Mouse (Mus musculus) stomach, postnatal 0 days (tissue): ENCODE results near the gene Car15. TPM values are rescaled to one million over a fixed set of nuclear protein-coding genes. Genes with fewer than 3 reads are reported as not detected.
A peak's percentile ranks its signal among the peaks of the same experiment; 100 is the strongest.

Experiments used
- ATAC-seq: fragments of 200-750 bp; cut with Nextera tagmentation; 2 replicates; pipeline ENCODE4 v1.8.0; 2017; ENCODE audit not compliant: low FRiP score, low TSS enrichment
- DNase-seq: peaks from one replicate; pipeline ENCODE4 v3.0.0-alpha.2; 2016; ENCODE audit warnings: low spot score
- H3K27ac ChIP-seq: fragments of 300-500 bp; sonication (generic); replicated peaks from 2 replicates; pipeline ENCODE4 v1.5.1; 2014; ENCODE audit warnings: mild to moderate bottlenecking, control low read depth
- H3K27me3 ChIP-seq: fragments of 300-500 bp; sonication (generic); 2 replicates; pipeline ENCODE4 v1.6.1; 2014; ENCODE audit warnings: low read length; ENCODE audit not compliant: control insufficient read depth, insufficient read depth
- H3K36me3 ChIP-seq: fragments of 300-500 bp; sonication (generic); 2 replicates; pipeline ENCODE4 v1.6.1; 2014; ENCODE audit warnings: low read length, mixed read lengths; ENCODE audit not compliant: control insufficient read depth, insufficient read depth
- H3K4me1 ChIP-seq: fragments of 300-500 bp; sonication (generic); replicated peaks from 2 replicates; pipeline ENCODE4 v1.6.1; 2014; ENCODE audit warnings: antibody characterized with exemption; ENCODE audit not compliant: control insufficient read depth, insufficient read depth
- H3K4me2 ChIP-seq: fragments of 300-500 bp; sonication (generic); replicated peaks from 2 replicates; pipeline ENCODE4 v1.6.1; 2014; ENCODE audit warnings: low read depth, mild to moderate bottlenecking, control low read depth, moderate library complexity
- H3K4me3 ChIP-seq: fragments of 300-500 bp; sonication (generic); 2 replicates; pipeline ENCODE4 v1.5.1; 2014; ENCODE audit warnings: low read depth, low read length, control low read depth
- H3K9ac ChIP-seq: fragments of 300-500 bp; sonication (generic); 2 replicates; pipeline ENCODE4 v1.6.1; 2014; ENCODE audit warnings: mild to moderate bottlenecking, low read length, control low read depth, mixed read lengths
- H3K9me3 ChIP-seq: fragments of 300-500 bp; sonication (generic); 2 replicates; pipeline ENCODE4 v1.6.1; 2016; ENCODE audit warnings: low read length; ENCODE audit not compliant: control insufficient read depth
- CTCF ChIP-seq: IDR thresholded peaks from 2 replicates; pipeline ENCODE4 v1.5.1; 2016; ENCODE audit warnings: antibody characterized with exemption, low read depth, mild to moderate bottlenecking, moderate library complexity
- EP300 ChIP-seq: optimal IDR thresholded peaks from 2 replicates; pipeline ENCODE3; 2016; ENCODE audit warnings: antibody characterized with exemption
- WGBS: fragments of 180-500 bp; shearing (Covaris S2); extraction: QIAGEN DNeasy Blood & Tissue Kit; methylation state at CpG from one replicate; pipeline ENCODE4 v1.1.7; 2014; 5-methylcytosine and 5-hydroxymethylcytosine counted together
- polyA plus RNA-seq: library from polyadenylated mRNA; unstranded; fragments of >200 nt; fragmentation: Nextera tagmentation; extraction: Ambion mirVana; gene quantifications from 2 replicates; pipeline ENCODE4 v1.2.1, GENCODE M21; 2015

Gene Car15
- polyA plus RNA-seq, 1 experiment from 2014 or later = 1.3 TPM

DNA sequence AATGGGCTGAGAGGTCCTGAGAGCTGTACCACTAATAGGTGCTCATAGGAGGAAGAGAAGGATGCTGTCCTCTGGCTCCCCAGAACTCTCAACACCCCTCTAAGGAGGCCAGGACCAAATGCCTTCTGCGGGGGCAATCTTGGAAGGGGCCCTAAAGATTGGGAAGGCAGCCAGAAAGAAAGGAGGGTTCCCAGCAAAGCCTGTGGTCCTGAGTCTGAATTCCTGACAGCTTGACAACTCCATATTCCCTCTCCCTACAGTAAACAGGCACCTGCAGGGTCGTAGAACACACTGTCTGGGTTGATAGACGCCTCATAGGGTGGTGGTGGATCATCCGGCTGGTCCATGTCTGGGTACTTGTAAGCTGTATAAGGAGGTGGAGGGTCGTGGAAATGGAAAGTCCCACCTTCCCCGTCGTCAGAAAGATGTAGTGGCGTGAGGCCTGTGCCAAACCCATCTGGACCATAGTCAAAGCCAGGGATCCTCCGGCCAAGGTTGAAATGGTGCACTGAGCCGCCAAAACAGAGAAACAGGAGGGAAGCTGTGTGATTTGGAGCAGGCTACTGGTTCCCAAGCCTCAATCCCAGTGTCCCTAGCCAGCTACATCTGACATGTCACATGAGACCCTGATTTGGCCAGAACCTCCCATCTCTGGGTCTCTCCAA, 5.7 kb upstream of the Car15 start:
- TF ChIP-seq EP300 = no peak
- no peak for TF ChIP-seq CTCF
- no peaks in the 10 kb centered on the region for H3K27me3 ChIP-seq
- DNase-seq (no peak), ATAC-seq (no peak)
- no peaks in the 10 kb centered on the region for H3K9me3 ChIP-seq
- no peak overlapping the region for H3K9ac ChIP-seq
- no peak overlapping the region for H3K4me2 ChIP-seq
- H3K4me3 ChIP-seq = no peak overlapping the region
- H3K27ac ChIP-seq = no peak overlapping the region
- H3K36me3 ChIP-seq = peaks cover 46% of the 10 kb centered on the region
- 87% methylated on average over 10 of the region's 10 CpGs for WGBS
- no peaks in the 10 kb centered on the region for H3K4me1 ChIP-seq

DNA sequence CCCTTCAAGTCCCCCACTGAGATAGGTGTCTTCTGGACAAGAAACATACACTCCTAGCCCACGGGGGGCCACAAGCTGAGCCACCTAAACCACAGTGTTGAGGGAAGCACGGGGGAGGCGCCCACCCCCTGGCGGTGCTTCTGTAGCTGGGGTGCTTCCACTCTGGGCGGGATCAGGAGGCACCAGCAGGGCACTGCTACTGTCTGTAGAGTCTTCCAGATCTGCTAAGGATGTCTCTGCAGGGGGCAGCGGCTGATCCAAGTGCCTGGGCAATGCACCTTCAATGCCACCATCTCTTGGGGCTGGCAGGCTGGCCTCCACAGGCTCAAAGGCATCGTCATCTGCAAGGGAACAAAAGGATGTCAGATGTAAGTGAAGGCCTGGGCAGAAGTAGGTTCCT, 4.3 kb upstream of the Car15 start:
- H3K27ac ChIP-seq = no peak overlapping the region
- H3K4me1 ChIP-seq = no peaks in the 10 kb centered on the region
- no peak overlapping the region for H3K4me2 ChIP-seq
- DNase-seq (no peak), ATAC-seq (no peak)
- H3K9ac ChIP-seq = no peak overlapping the region
- H3K36me3 ChIP-seq = peaks cover 40% of the 10 kb centered on the region
- no peaks in the 10 kb centered on the region for H3K27me3 ChIP-seq
- H3K4me3 ChIP-seq = no peak overlapping the region
- no peaks in the 10 kb centered on the region for H3K9me3 ChIP-seq
- TF ChIP-seq EP300 = no peak
- TF ChIP-seq CTCF = no peak
- 91% methylated on average over 7 of the region's 7 CpGs for WGBS

DNA sequence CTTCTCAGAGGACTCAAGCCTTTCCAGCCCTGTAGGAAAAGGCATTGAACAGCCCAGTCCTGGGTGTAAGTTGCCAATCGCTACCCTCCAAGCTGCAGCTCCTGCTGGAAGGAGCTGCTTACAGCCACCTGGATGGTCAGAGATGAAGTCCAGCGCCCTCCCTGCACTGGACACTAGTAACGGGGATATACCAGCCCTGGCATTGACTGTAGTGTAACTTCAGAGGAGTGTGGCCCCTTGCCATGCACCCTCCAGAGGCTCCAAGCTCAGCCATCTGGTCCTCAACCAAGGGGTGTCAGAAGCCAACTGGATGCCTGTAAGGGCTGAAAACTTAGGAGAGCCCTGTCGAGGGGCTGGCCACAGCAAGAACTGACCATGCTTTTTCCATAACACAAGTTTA, 1.8 kb upstream of the Car15 start:
- H3K36me3 ChIP-seq = peaks cover 30% of the 10 kb centered on the region
- H3K9ac ChIP-seq = no peak overlapping the region
- ATAC-seq (no peak), DNase-seq (no peak)
- no peak overlapping the region for H3K27ac ChIP-seq
- no peaks in the 10 kb centered on the region for H3K4me1 ChIP-seq
- WGBS = 84% methylated on average over 4 of the region's 4 CpGs
- no peaks in the 10 kb centered on the region for H3K9me3 ChIP-seq
- peaks cover 3% of the 10 kb centered on the region; the same call in 1 of the 2 replicates for H3K27me3 ChIP-seq
- H3K4me3 ChIP-seq = no peak overlapping the region
- TF ChIP-seq EP300 (no peak), CTCF (no peak)
- H3K4me2 ChIP-seq = no peak overlapping the region

DNA sequence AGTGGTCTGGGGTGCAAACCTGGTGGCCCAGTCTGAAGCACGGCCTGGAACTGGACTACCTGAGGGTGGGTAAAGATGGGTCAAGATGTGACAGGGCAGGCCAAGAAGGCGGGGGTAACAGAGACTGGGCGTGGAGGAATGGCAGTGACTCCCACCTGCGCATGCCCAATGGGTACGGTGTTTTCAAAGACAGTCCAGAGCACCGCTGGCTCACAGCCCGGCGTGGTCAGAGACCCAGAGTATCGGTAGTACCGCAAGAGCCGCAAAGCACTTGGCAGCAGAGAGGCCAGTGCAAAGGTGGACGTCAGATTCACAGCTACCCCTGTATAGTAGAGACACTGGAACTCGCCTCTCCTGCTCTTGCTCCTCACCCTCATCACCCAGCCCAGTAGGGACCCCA, 2.7 kb downstream of the Car15 start:
- no peaks in the 10 kb centered on the region for H3K9me3 ChIP-seq
- H3K27me3 ChIP-seq = peaks cover 22% of the 10 kb centered on the region; the same call in 1 of the 2 replicates
- H3K4me1 ChIP-seq = no peaks in the 10 kb centered on the region
- no peak for ATAC-seq
- no peak overlapping the region for H3K27ac ChIP-seq
- no peak for TF ChIP-seq CTCF
- 0 out of 2 replicates have a peak, but pooled peaks cover 3% of the 10 kb centered on the region for H3K36me3 ChIP-seq
- no peak for DNase-seq
- no peak overlapping the region for H3K4me2 ChIP-seq
- WGBS = 43% methylated on average over 13 of the region's 13 CpGs
- H3K4me3 ChIP-seq = no peak overlapping the region
- no peak overlapping the region for H3K9ac ChIP-seq

DNA sequence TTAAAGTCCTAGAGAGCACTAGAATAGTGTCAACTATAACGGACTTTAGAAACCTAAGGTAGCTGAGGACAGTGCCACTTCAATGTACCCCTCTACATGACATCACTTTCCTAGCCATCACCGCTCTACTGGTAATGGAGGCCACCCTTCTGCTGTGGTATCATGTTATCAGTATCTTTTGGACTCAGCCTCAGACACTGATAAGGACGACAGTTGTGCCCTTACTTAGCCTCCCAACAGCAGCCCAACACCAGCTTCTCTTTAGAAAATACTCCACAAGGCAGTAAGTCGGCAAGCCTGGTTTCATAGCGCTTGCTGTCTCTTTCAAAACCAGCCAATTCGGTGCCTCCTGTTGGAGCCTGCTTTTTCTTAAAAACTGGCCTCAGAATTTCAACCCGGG, 3.6 kb downstream of the Car15 start:
- Histone ChIP-seq H3K27me3 (peaks cover 22% of the 10 kb centered on the region; the same call in 1 of the 2 replicates), H3K4me3 (no peak overlapping the region), H3K36me3 (no peaks in the 10 kb centered on the region), H3K27ac (no peak overlapping the region), H3K9me3 (no peaks in the 10 kb centered on the region), H3K4me1 (no peaks in the 10 kb centered on the region), H3K4me2 (no peak overlapping the region; the same call in 1 of the 2 replicates), H3K9ac (no peak overlapping the region)
- ATAC-seq (no peak), DNase-seq (no peak)
- WGBS = 50% methylated on average over 7 of the region's 7 CpGs
- no peak for TF ChIP-seq CTCF
- TF ChIP-seq EP300 = no peak

DNA sequence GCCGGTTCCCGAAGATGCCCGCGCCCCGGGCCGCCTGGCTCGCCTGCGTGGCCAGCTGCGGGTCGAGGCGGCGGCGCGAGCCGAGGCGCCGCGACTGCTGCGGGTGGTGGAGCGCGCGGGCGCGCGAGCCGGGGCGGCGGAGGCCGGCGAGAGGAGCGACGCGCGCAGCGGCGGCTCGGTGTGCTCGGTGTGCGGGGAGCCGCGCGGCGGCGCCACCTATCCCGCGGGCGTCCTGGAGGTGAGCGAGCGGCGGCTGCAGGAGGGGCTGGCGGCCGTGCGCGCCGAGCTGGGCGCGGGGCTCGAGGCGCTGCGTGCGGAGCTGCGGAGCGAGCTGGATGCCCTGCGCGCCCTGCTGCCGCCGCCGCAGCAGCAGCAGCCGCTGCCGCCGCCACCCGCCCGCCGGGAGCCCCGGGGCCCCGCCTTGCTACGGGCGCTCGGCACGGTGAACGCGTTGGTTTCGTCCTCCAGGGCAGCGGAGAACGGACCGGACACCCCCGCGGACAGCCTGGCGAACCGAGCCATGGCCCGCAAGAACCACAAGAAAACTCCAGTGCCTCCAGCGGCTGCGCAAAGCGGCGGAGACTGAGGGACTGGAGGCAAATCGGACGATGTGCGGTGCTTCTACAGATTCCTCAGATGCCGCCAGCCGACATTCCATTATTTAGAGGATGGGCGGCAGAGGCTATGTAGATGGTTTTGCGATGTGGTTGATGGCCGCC, 4.3 kb downstream of the Car15 start:
- peaks cover 22% of the 10 kb centered on the region; the same call in 1 of the 2 replicates for H3K27me3 ChIP-seq
- H3K27ac ChIP-seq = no peak overlapping the region
- H3K4me2 ChIP-seq = peak overlapping the region; percentile 93
- DNase-seq (peak; percentile 37), ATAC-seq (peak; percentile 24; the same call in 1 of the 2 replicates)
- H3K9ac ChIP-seq = peak overlapping the region; percentile 38; the same call in 1 of the 2 replicates
- no peak for TF ChIP-seq EP300
- TF ChIP-seq CTCF = no peak
- H3K36me3 ChIP-seq = no peaks in the 10 kb centered on the region
- under 1% methylated on average over 56 of the region's 103 CpGs for WGBS
- H3K4me1 ChIP-seq = no peaks in the 10 kb centered on the region
- H3K4me3 ChIP-seq = peak overlapping the region; percentile 48
- H3K9me3 ChIP-seq = no peaks in the 10 kb centered on the region
